Mouse (Mus musculus): Measurements from ENCODE around the gene Spata5.
"Not testable (repeated sequence)": the region's sequence is repeated elsewhere in the genome, so short reads cannot be mapped to it uniquely, and the experiment has no call there.

Spata5 gene

DNA sequence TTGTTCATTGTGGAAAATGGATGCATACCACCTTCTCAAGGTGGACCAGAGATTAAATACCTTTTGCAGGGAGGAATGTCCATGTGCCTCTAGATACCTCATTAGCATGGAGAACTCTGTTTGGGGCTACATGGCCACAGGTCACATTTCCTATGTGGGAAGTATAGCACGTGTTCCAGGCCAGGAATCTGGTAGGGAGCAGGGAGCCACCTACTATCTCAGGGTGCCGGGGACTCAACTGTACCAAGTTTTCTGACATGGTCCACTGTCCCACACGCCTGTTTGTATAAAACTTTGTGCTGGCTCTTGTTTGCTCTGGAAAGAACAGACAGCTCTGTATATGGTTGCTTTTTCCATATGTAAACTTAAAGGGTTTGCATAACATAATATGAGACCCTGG is 158.0 kb downstream of the Spata5 start:
- DNase-seq = no peak

DNA sequence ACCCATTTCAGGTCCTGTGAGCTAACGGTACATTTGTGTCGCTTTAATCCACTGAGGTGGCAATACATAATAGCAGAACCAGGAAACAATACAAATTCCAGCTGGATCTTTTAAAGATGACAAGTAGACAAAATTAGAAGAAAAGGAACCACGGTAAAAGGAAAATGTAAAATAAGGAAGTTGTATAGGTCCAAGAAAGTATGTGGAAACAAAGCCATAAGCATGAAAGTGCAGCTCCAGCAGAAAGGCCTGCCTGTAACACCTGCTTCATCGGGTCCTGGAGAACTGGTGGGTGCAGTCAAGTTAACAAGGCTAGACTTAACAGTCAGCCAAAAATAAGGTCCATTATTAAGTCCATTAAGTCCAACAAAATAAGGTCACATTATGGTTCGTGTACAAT is 164.9 kb downstream of the Spata5 start:
- DNase-seq = no peak

DNA sequence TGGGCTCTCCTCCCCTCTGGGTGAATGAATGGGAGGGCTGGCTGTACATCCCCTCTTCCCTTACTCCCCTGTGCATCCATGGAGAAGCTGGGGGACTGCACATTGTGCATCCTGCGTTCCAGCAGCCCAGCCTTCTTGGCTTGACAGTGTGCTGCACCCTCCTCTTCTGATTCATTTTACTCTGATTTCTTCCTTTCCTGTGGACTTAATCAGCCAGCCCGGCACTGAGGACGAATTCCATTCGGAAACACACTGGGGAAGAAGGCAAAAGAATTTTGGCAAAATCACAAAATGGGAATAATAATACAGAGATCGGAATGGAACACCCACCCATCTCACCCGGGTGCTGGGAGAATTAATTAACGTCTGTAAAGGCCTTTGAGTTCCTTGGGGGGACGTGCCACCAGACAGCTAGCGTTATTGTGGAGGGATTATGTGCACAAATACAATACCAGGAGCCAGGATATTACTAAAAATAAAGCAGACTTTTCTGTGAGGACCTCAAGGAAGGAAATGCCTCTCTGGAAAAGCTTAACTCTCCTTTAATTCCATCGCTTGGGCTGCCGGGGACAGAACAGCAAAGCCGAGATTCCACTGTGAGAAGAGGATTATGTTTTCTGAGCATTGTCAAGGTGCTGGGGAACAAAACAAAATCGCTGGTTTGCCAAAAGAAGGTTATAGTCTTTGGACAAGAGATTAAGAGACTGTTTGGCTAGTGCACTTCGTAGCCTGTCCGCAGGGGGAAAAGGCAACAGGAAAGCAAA is 166.5 kb downstream of the Spata5 start:
- DNase-seq = no peak

DNA sequence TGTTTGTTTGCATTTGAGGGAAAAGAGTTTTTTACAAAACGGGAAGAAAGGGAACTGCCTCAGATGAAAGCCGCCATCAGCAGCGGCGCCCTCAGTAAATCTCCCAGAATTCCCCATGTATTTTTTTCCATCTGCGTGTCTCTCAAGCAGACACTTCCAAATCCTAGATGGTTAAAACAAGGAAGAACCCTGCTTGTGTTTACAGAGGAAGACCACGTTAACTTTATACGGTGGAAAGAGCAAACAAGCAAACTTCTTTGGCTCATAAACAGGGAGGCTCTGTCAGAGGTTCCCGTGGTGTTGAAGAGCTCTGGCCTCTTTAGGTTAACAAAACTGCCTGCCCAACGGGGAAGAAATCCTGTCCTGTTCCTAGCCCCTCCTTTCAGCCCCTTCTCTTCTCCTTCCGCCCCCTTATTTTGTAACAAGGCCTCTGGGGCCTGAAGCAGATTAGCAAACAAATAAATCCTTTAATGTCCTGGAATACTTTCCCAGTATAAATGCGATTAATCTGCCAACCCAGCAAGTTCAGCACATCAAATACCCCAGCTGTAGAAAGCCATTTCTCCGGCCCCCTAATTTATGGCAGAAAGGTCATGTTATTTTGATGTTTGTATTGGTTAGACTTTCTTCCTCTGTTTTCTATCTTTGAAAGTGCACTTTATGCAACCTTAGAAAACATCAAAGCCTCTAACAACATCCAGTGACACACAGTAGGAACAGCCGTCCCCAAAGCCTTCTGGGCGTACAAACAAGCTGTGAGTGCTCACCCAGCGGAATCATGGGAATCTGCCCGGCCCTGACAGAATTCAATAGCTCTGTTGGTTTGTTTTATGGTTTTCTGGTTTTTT is 167.3 kb downstream of the Spata5 start:
- DNase-seq = no peak

DNA sequence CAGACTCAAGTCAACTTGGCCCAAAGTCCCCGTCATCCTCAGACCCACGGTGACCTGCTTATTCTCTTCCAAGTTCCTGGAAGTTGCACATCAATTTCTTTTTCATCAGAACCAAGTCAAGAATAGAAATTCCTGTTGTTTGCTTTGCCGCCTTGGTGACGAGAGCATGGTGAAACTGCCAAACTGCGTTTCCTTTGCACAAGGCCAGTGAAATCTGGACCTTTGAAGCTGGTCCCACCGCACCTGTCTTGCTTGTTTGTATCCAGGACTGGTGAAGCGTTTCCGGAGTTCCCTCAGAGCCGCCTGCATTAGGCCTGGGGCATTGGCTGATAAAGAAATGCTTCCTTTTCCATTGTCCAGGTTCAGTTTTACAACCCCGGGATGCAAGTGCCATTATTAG is 176.0 kb downstream of the Spata5 start:
- DNase-seq = no peak

DNA sequence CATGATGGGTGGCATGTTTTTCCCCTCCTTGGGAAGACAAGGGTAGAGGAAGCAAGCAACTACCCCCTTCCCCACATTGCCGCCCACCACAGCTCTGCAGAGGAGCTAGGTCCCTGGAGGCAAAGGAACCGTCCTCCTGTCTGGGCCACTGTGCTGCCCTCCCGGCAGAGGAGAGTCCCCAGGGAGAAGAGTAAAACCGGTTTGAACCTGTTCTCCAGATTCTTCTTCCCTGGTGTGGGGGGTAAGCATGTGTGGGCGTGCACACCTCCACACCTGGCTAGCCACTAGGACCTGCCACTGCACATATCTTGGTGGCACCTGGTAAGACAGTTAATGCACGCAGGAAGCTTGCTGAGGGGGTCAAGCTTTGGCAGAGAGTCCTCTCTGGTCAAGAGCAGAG is 176.8 kb downstream of the Spata5 start:
- no peak for DNase-seq

DNA sequence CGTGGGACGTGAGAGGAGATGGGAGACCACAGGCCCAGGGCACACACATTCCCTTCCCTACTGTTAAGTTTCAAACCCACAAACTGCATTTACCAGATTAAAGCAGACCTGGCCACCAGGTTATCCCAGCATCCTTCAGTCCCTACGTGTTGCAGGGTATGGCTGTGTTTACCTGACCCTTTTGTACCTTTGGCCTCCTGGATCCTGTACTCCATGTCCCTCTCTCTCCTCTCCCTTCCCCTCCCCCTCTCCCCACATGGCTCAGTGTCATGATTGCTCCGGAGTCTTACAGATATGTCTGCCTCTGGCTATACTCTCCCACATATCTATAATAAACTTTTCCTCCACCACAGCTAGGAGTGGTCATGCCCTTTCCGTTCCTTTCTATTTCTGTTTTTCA is 177.5 kb downstream of the Spata5 start:
- DNase-seq = no peak

DNA sequence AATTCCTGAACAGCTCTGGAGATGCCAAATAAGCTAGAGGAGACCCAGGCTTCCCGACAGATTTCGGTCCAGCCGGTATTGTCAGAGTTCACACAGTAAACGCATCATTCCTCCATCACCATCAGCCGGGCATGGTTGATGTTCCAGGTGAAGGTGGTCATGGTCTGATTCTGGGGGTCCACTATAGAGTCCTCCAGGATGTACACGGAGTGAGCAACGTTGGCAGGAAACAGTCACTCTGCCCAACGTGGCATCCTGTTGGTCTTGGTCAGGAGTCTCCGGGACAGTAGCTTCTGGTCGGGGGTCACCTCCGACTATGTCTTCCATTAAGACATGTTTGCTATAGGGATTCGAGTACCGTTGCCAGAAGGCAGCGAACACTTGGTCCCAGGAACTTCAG is 179.9 kb downstream of the Spata5 start:
- DNase-seq = not testable (repeated sequence)

DNA sequence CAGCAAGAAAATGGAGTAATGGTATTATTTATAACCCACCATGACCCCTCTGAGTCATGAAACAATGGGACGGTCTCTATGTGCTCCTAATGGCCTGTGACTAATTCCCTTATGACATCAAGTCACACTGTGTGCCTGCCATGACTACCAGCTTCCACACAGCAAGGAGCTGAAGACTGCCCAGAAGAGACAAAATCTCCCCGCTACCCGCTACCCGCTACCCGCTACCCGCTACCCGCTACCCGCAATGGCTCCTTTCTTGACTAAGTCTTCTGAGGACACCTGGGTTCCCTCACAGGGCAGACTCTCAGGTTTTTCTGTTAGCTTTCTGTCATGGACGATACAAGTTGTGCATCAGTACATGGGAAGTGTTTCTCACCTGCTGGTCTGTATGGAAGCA is 182.7 kb downstream of the Spata5 start:
- no peak for DNase-seq

DNA sequence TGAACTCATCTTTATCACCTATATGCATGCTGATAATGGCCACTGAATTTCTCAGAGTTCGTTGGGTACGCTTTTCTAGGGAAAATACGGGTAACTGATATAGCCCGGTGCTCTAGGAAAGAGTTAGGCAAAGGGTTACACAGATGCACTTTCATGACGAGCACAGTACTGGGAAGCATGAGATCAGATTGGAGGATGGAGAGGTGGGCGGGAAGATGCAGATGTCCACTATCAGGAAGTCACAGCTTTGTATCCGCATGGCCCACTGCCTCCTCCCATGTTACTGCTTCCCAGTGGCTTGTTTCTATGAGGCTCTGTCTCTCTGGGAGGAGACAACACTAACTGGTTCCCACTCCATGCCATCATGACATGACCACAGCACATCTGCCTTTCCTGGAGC is 183.2 kb downstream of the Spata5 start:
- no peak for DNase-seq

DNA sequence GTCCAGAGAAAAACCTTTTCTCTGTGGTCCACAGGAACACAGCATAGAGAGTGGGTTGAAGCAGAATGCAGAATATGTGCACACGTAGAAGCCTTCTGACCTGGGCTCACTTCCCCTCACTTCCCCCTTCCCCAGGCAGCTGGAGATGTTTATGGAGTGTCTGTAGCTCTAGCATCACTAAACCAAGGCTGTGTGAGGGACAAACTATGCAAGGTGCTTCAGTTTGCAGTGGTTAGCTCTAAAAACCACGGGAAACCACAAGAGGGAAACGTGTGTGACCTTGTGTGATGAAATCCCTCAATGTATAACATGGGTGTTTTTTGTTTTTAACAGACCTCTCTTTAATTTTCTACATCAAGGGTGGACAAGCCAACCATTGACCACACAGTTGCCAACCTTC is 183.8 kb downstream of the Spata5 start:
- DNase-seq = no peak

DNA sequence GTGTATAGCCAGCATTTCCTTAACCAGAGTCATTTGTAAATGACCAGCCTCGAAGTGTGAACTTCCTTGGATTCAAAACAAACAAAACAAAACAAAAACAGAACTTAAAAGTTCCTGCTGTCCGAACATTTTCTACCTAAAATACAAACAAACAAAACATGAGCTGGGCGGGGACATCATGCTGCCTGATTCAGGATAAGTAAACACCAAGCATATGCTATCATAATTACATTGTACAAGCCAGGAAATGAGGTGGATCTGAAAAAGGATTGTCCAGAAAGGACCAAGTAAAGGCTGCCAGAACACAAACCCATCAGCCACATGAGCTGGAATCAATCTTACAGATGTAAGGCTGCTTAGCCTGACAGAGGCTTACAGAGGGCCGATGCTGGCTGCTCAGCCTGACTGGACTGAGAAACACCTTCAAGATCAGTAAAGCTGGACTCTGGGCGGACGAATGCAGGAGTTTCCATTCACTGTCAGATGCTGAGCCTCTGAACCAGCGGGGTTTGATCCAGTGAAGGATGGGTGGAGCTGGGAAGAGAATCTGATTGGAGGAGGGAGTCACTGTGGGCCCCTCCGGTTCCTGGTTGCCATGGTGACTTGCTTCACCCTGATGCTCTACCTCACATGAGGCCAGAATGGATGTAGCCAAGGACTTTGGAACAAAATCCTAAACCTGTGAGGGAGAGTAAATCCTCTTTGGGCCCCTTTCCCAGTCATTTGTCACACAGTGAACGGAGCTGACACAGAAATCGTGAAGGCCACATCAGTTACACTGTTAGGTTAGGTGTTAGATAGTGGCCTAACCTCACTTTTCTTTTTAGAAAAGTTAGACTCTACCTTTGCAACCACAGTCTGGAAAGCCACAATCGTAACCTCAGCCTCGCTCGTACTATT is 185.5 kb downstream of the Spata5 start:
- peak; percentile 56 for DNase-seq

DNA sequence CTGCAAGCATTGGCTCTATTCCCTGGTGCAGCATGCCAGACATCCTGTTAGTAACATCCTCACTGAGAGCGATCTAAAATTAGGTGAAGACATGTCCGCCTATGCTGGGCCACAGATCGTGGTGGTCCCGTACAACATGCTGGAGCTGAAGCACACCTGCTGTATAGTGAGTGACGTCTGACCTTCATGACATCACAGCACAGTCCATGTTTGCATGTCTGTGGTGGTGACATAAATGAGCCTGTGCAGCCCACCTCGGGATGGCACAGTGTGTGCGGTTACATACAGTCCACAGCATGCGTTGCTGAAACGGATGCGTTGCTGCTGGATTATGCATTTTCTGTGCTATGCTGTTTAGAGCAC is 186.2 kb downstream of the Spata5 start:
- DNase-seq = peak; percentile 31

DNA sequence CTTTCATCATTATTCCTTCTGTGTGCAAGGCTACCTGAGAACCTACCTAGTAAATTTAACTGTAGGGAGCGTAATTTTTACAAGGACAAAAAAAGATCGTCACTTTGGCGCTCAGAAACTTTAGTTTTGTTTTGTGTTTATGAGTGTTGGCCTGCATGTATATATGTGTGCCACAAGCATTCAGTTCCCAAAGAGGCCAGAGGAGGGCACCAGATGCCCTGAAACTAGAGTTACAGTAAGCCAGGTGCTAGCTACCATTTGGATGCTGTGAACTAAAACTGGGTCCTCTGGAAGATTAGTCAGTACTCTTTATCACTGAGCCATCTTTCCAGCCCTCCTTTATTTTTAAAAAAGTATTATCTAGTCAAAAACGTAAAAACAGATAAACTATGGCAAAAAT is 189.2 kb downstream of the Spata5 start:
- DNase-seq = no peak

DNA sequence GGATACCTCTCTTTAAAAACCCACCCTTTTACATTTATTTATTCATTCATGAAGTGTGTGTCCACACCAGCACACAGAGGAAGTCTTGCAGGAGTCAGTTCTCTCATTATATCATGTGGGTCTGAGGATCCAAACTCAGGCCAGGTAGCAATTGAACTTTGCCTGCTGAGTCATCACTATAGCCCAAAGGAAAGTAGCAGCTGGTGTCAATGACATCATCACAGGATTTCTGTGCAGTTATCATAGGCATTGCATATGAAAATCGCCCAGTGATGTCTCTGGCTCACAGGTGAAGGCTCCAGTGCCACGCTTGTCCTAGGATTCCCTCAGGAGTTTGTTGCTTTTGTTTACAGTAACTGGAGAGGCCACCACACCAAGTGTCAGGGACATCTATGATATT is 191.0 kb downstream of the Spata5 start:
- DNase-seq = no peak

DNA sequence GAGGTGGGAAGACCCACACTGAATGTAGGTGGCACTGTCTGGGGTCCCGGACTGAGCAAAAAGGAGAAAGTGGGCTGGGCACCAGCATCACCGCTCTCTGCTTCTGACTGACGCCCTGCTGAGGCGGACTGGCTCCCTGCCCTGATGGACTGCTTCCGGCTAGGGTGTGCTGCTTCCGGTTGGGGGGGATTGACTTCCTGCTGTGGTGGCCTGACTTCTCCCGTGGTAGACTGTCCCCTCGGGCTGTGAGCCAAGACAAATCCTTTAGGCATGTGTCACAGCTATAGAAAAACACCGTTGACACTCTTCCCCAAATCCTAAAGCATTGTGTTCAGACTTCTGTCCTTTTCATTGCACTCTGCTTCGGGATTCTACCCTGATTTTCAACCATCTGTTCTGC is 194.0 kb downstream of the Spata5 start:
- no peak for DNase-seq

DNA sequence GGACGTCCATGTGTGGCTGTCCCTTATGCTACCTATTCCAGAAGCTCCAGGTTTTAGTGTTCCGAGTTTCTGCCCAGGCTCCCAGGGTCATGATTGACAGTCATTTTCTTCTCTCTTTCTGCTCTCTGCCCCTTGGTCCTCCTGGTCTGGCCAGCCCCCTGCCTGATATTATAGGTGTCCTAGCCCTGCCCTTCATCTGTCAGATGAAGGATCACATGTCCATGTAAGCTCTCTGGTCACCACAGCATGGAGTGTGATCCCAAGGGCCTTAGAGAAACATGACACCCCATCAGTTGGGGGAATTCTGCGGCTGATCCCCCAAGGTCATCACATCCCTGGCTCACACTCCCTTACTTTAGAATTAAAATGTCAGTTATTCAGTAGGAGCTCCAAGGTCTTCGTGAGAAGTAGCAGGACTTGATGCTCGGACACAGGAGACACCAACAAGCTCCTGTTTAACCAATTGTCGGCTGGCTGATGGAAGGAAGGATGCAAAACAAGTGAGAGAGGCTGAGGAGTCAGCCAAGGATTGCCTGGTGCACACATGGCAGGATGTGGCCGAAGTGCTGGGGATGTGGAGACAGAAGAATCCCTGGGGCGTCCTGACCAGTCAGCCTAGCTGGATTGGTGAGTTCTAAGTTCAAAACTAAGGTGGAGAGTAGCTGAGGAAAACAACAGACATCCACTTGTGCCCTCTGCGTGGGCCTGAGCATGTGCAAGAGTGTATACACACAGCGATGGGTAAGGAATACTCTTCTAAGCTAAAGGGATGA is 195.4 kb downstream of the Spata5 start:
- DNase-seq = no peak

DNA sequence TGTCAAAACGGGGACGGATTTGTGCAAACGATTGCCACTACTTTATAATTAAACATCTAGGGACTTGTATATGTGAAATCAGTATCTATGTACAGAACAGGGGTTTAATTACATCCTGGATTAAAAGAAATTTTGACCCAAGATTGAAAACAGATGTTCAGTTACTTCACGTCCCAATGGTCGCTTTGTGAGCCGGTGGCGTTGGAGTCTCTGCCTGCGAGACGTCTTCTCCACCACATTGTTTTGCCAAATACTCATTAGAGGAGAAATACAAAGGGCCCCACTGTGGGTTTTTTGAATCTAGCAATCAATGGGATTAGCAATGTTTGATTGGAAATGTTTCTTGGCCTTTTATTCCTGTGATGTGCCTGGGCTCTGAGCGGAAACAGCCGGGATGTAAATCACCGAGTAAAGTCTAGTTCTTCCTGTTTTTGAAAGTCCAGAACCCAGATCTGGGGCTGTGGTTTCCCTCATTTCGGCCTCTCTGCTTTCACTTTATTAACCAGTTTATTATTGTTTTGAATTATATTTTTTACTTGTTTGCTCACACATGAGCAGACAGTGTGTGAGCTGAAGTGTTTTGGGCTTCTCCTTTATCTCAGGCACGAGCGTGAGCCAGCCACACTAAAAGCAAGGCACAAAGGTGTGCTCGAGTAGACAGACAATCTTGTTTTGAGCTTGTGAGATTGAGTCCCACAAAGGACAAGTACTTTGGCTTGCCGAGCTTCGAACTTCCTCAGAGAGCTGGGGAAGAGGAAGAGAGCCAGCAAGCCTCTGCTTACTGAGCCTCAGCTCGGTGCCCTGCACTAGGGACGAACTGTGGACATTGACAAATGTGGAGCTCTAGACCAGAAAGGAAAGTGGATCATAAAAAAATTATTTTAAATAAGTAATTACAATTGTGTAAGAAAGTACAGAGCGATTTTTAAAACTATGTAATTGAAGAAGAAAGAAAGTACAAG is 197.2 kb downstream of the Spata5 start:
- no peak for DNase-seq

Data from cerebellum, adult 11-12 months (tissue).